Mouse (Mus musculus) mature B cell (primary cell): ENCODE data around the gene Agbl4.

Source experiments
- in situ Hi-C: fragments of 300-500 bp; cut with MboI; formaldehyde crosslinking; loops from 2 replicates; pipeline ENCODE4 v1.14.3; 2019

Agbl4 gene

GRCm38 (mm10) chr4:111447918-111448317 is 1050.5 kb downstream of the Agbl4 start:
- in situ Hi-C loops = no loop called here

GRCm38 (mm10) chr4:111448586-111448985 is 1051.1 kb downstream of the Agbl4 start:
- in situ Hi-C loops = no loop called here

- in situ Hi-C loops = no loop called here
Measured at GRCm38 (mm10) chr4:111449442-111450199, 1052.2 kb downstream of the Agbl4 start.

- in situ Hi-C loops = no loop called here
Measured at GRCm38 (mm10) chr4:111451283-111451918, 1053.9 kb downstream of the Agbl4 start.

GRCm38 (mm10) chr4:111452192-111452591 is 1054.7 kb downstream of the Agbl4 start:
- in situ Hi-C loops = no loop called here

- in situ Hi-C loops = no loop called here
Measured at GRCm38 (mm10) chr4:111453275-111453674, 1055.8 kb downstream of the Agbl4 start.

GRCm38 (mm10) chr4:111455621-111456020 is 1058.2 kb downstream of the Agbl4 start:
- in situ Hi-C loops = no loop called here

GRCm38 (mm10) chr4:111457568-111457967 is 1060.1 kb downstream of the Agbl4 start:
- in situ Hi-C loops = no loop called here

- in situ Hi-C loops = no loop called here
Measured at GRCm38 (mm10) chr4:111467293-111467773, 1069.9 kb downstream of the Agbl4 start.

GRCm38 (mm10) chr4:111467796-111468195 is 1070.3 kb downstream of the Agbl4 start:
- in situ Hi-C loops = no loop called here

GRCm38 (mm10) chr4:111469847-111470246 is 1072.4 kb downstream of the Agbl4 start:
- in situ Hi-C loops = no loop called here

GRCm38 (mm10) chr4:111471726-111472125 is 1074.3 kb downstream of the Agbl4 start:
- in situ Hi-C loops = no loop called here

- in situ Hi-C loops = no loop called here
Measured at GRCm38 (mm10) chr4:111472511-111472910, 1075.0 kb downstream of the Agbl4 start.

- in situ Hi-C loops = no loop called here
Measured at GRCm38 (mm10) chr4:111473014-111473413, 1075.6 kb downstream of the Agbl4 start.

GRCm38 (mm10) chr4:111475374-111475971 is 1078.0 kb downstream of the Agbl4 start:
- in situ Hi-C loops = no loop called here

- in situ Hi-C loops = no loop called here
Measured at GRCm38 (mm10) chr4:111477507-111477906, 1080.0 kb downstream of the Agbl4 start.

GRCm38 (mm10) chr4:111483499-111483898 is 1086.0 kb downstream of the Agbl4 start:
- in situ Hi-C loops = no loop called here

GRCm38 (mm10) chr4:111485189-111485588 is 1087.7 kb downstream of the Agbl4 start:
- in situ Hi-C loops = no loop called here

GRCm38 (mm10) chr4:111486187-111486586 is 1088.7 kb downstream of the Agbl4 start:
- in situ Hi-C loops = no loop called here

GRCm38 (mm10) chr4:111487233-111487843 is 1089.9 kb downstream of the Agbl4 start:
- in situ Hi-C loops = no loop called here

GRCm38 (mm10) chr4:111493750-111494404 is 1096.4 kb downstream of the Agbl4 start:
- in situ Hi-C loops = loop anchor here (10.0 kb wide), 1 partner anchor 179 kb away; no protein-coding TSS in a partner anchor

GRCm38 (mm10) chr4:111495949-111496348 is 1098.5 kb downstream of the Agbl4 start:
- in situ Hi-C loops = loop anchor here (10.0 kb wide), 1 partner anchor 181 kb away; no protein-coding TSS in a partner anchor
